ENCODE assay signal across 8 mouse cellular contexts in genomic region chr10:57486542-57487071, GRCm38 (mm10). TPM values are rescaled to one million over a fixed set of nuclear protein-coding genes. Genes with fewer than 3 reads are reported as not detected.
DNase-seq lines count a peak whose midpoint lies in the region; ATAC-seq and TF ChIP-seq lines count a peak whose summit lies in the region.

No protein-coding gene starts in this region.

- H3K27me3 ChIP-seq in heart, postnatal 0 days (ENCODE audit: control insufficient read depth, insufficient read depth, low read length) = no peaks in the 10 kb centered on the region
- no peaks in the 10 kb centered on the region for H3K27me3 ChIP-seq in liver, embryonic 11.5 days (replicated peaks; ENCODE audit: control insufficient read depth, insufficient read depth, low read length)
- no peaks in the 10 kb centered on the region for H3K27me3 ChIP-seq in midbrain, postnatal 0 days (ENCODE audit: insufficient read depth, low read length)

- H3K4me1 ChIP-seq in heart, postnatal 0 days (ENCODE audit: control insufficient read depth, insufficient read depth) = peaks cover 13% of the 10 kb centered on the region; the same call in 1 of the 2 replicates
- no peaks in the 10 kb centered on the region for H3K4me1 ChIP-seq in liver, embryonic 11.5 days (replicated peaks; ENCODE audit: control insufficient read depth, insufficient read depth, low read length)
- no peaks in the 10 kb centered on the region for H3K4me1 ChIP-seq in midbrain, postnatal 0 days (ENCODE audit: insufficient read depth, low read length)

- H3K9ac ChIP-seq in heart, postnatal 0 days (replicated peaks; ENCODE audit: low read depth, low read length) = peak overlapping the region; percentile 98
- H3K9ac ChIP-seq in liver, embryonic 11.5 days (ENCODE audit: low read depth, low read length) = peak overlapping the region; percentile 82
- peak overlapping the region; percentile 95 for H3K9ac ChIP-seq in midbrain, postnatal 0 days (replicated peaks; ENCODE audit: low read length, poor library complexity, severe bottlenecking)

- no peaks in the 10 kb centered on the region for H3K36me3 ChIP-seq in heart, postnatal 0 days (replicated peaks; ENCODE audit: control insufficient read depth, insufficient read depth, low read length)
- H3K36me3 ChIP-seq in liver, embryonic 11.5 days (ENCODE audit: control insufficient read depth, insufficient read depth, low read length) = no peaks in the 10 kb centered on the region
- no peaks in the 10 kb centered on the region for H3K36me3 ChIP-seq in midbrain, postnatal 0 days (ENCODE audit: insufficient read depth, low read length)

- intact Hi-C loops in left cerebral cortex, postnatal 25 days (cut with DNase I) = loop anchor here (1.0 kb wide), 1 partner anchor 46 kb away; the partner anchor contains the start of gene Serinc1

- no peak for TF ChIP-seq EP300 in heart, postnatal 0 days (IDR thresholded peaks at IDR 0.05; ENCODE audit: low read depth)

- H3K4me2 ChIP-seq in heart, postnatal 0 days (ENCODE audit: low read depth, low read length) = peak overlapping the region; percentile 77
- peak overlapping the region; percentile 74 for H3K4me2 ChIP-seq in liver, embryonic 11.5 days
- H3K4me2 ChIP-seq in midbrain, postnatal 0 days (ENCODE audit: low read depth, low read length, poor library complexity, severe bottlenecking) = peak overlapping the region; percentile 62

- H3K4me3 ChIP-seq in heart, postnatal 0 days (ENCODE audit: low read depth, low read length) = peak overlapping the region; percentile 99
- H3K4me3 ChIP-seq in liver, embryonic 11.5 days (ENCODE audit: low read depth, low read length) = peak overlapping the region; percentile 77
- peak overlapping the region; percentile 90 for H3K4me3 ChIP-seq in midbrain, postnatal 0 days (ENCODE audit: low read depth, low read length)

- peak; percentile 73 for ATAC-seq in heart, postnatal 0 days (ENCODE audit: insufficient read depth, low read depth)
- peak; percentile 68 for ATAC-seq in liver, embryonic 11.5 days (replicated peaks; ENCODE audit: low FRiP score)
- ATAC-seq in midbrain, postnatal 0 days (ENCODE audit: low FRiP score) = peak; percentile 88

- peak overlapping the region; percentile 94 for H3K27ac ChIP-seq in heart, postnatal 0 days (ENCODE audit: low read depth)
- H3K27ac ChIP-seq in liver, embryonic 11.5 days (ENCODE audit: low read depth, low read length) = peak overlapping the region; percentile 85
- H3K27ac ChIP-seq in midbrain, postnatal 0 days (ENCODE audit: low read depth, low read length) = peak overlapping the region; percentile 91

- WGBS in heart, postnatal 0 days = 0% methylated on average over 53 of the region's 65 CpGs
- under 1% methylated on average over 51 of the region's 65 CpGs for WGBS in liver, embryonic 11.5 days
- under 1% methylated on average over 55 of the region's 65 CpGs for WGBS in midbrain, postnatal 0 days

- DNase-seq in layer of hippocampus, adult 9-10 months (ENCODE audit: low spot score) = peak; percentile 18
- no peak for DNase-seq in layer of hippocampus, adult 11-12 months (ENCODE audit: low spot score)
- DNase-seq in MN1 (ENCODE audit: low spot score) = peak; percentile 81
- DNase-seq in cerebellum, postnatal 14 days = peak; percentile 90 to 92
- DNase-seq in heart, postnatal 0 days (ENCODE audit: low spot score) = peak; percentile 33
- no peak for DNase-seq in liver, embryonic 11.5 days (ENCODE audit: low spot score)
- DNase-seq in midbrain, postnatal 0 days (ENCODE audit: low spot score) = peak; percentile 71
- no peak for DNase-seq in left cerebral cortex, postnatal 25 days (ENCODE audit: low spot score in 2 of 2)

- no peak for TF ChIP-seq CTCF in heart, postnatal 0 days (IDR thresholded peaks at IDR 0.05; ENCODE audit: low read depth)
- TF ChIP-seq CTCF in midbrain, postnatal 0 days (IDR thresholded peaks at IDR 0.05) = no peak

- no peaks in the 10 kb centered on the region for H3K9me3 ChIP-seq in heart, postnatal 0 days (replicated peaks; ENCODE audit: control insufficient read depth, low read length)
- no peaks in the 10 kb centered on the region for H3K9me3 ChIP-seq in liver, embryonic 11.5 days (ENCODE audit: control insufficient read depth, low read length)
- no peaks in the 10 kb centered on the region for H3K9me3 ChIP-seq in midbrain, postnatal 0 days (ENCODE audit: low read length)

RNA-seq across cellular contexts. Expression of gene Hsf2, which starts 0.4 kb away (rescaled TPM):
- total RNA-seq in heart, postnatal 0 days (2014; rRNA removed; ENCODE audit: low replicate concordance) = 22.3 and 31.2 TPM in 2 replicates
- 24.7 and 25.5 TPM in 2 replicates for polyA plus RNA-seq in heart, postnatal 0 days (2015; fragmentation: Nextera tagmentation; extraction: Ambion mirVana)
- polyA plus RNA-seq in liver, embryonic 11.5 days (2014; fragmentation: Nextera tagmentation; extraction: Ambion mirVana) = 19.2 and 19.8 TPM in 2 replicates
- 39.7 and 47.5 TPM in 2 replicates for total RNA-seq in midbrain, postnatal 0 days (2014; rRNA removed)
- polyA plus RNA-seq in midbrain, postnatal 0 days (2015; fragmentation: Nextera tagmentation; extraction: Ambion mirVana) = 49.3 and 57.9 TPM in 2 replicates
- total RNA-seq in left cerebral cortex, postnatal 25 days (2021) = 10 to 100 TPM; 29.7 to 34.1 TPM

RNA-seq across cellular contexts. Expression of gene Serinc1, which starts 45.7 kb away (rescaled TPM):
- 143 and 145 TPM in 2 replicates for total RNA-seq in heart, postnatal 0 days (2014; rRNA removed; ENCODE audit: low replicate concordance)
- polyA plus RNA-seq in heart, postnatal 0 days (2015; fragmentation: Nextera tagmentation; extraction: Ambion mirVana) = 155 and 158 TPM in 2 replicates
- 88.8 and 99.7 TPM in 2 replicates for polyA plus RNA-seq in liver, embryonic 11.5 days (2014; fragmentation: Nextera tagmentation; extraction: Ambion mirVana)
- 381 and 445 TPM in 2 replicates for total RNA-seq in midbrain, postnatal 0 days (2014; rRNA removed)
- 478 and 481 TPM in 2 replicates for polyA plus RNA-seq in midbrain, postnatal 0 days (2015; fragmentation: Nextera tagmentation; extraction: Ambion mirVana)
- 1,000 to 10,000 TPM in 1 of 2 experiments, 100 to 1,000 TPM in 1; 977 to 1,064 TPM for total RNA-seq in left cerebral cortex, postnatal 25 days (2021)

Comparison
In these comparisons a context has a peak if more than half of its experiments do, and no peak if none do; other contexts are left out.
1. DNase-seq: peak in layer of hippocampus, adult 9-10 months (single experiment), MN1 (single experiment), cerebellum, postnatal 14 days (2 of 2), heart, postnatal 0 days (single experiment) and midbrain, postnatal 0 days (single experiment); none in layer of hippocampus, adult 11-12 months (single experiment), liver, embryonic 11.5 days (single experiment) and left cerebral cortex, postnatal 25 days (0 of 2).
2. Peak in every context shown above with its lines, with median percentiles within 50 percentile points of each other: ATAC-seq, H3K27ac ChIP-seq, H3K4me2 ChIP-seq, H3K4me3 ChIP-seq and H3K9ac ChIP-seq.